Mouse (Mus musculus) lung, embryonic 16.5 days (tissue): ENCODE data around the gene Hfe. TPM values are rescaled to one million over a fixed set of nuclear protein-coding genes. Genes with fewer than 3 reads are reported as not detected.
"Not testable (repeated sequence)": the region's sequence is repeated elsewhere in the genome, so short reads cannot be mapped to it uniquely, and the experiment has no call there.

Experiments used
- ATAC-seq: fragments of 200-750 bp; cut with Nextera tagmentation; 2 replicates; pipeline ENCODE4 v1.8.0; 2017; ENCODE audit warnings: low read depth, mild to moderate bottlenecking, moderate library complexity
- H3K27ac ChIP-seq: fragments of 300-500 bp; sonication (generic); 2 replicates; pipeline ENCODE4 v1.5.1; 2014; ENCODE audit warnings: mild to moderate bottlenecking, control low read depth, low read length
- H3K27me3 ChIP-seq: fragments of 300-500 bp; sonication (generic); 2 replicates; pipeline ENCODE4 v1.6.1; 2014; ENCODE audit warnings: low read depth, low read length, mixed read lengths; ENCODE audit not compliant: control insufficient read depth, insufficient read depth
- H3K36me3 ChIP-seq: fragments of 300-500 bp; sonication (generic); 2 replicates; pipeline ENCODE4 v1.6.1; 2014; ENCODE audit warnings: low read length; ENCODE audit not compliant: control insufficient read depth, insufficient read depth
- H3K4me1 ChIP-seq: fragments of 300-500 bp; sonication (generic); replicated peaks from 2 replicates; pipeline ENCODE4 v1.6.1; 2014; ENCODE audit warnings: low read length, mixed read lengths; ENCODE audit not compliant: control insufficient read depth, insufficient read depth
- H3K4me2 ChIP-seq: fragments of 300-500 bp; sonication (generic); 2 replicates; pipeline ENCODE4 v1.6.1; 2014; ENCODE audit warnings: low read depth, low read length, control low read depth
- H3K4me3 ChIP-seq: fragments of 300-500 bp; sonication (generic); 2 replicates; pipeline ENCODE4 v1.5.1; 2014; ENCODE audit warnings: mild to moderate bottlenecking, low read length, control low read depth
- H3K9ac ChIP-seq: fragments of 300-500 bp; sonication (generic); 2 replicates; pipeline ENCODE4 v1.6.1; 2014; ENCODE audit warnings: low read length, control low read depth
- H3K9me3 ChIP-seq: fragments of 300-500 bp; sonication (generic); 2 replicates; pipeline ENCODE4 v1.6.1; 2016; ENCODE audit warnings: low read length; ENCODE audit not compliant: control insufficient read depth
- WGBS: fragments of 180-500 bp; shearing (Covaris S2); extraction: QIAGEN DNeasy Blood & Tissue Kit; methylation state at CpG from one replicate; pipeline ENCODE4 v1.1.7; 2014; 5-methylcytosine and 5-hydroxymethylcytosine counted together
- polyA plus RNA-seq: library from polyadenylated mRNA; unstranded; fragments of >200 nt; fragmentation: Nextera tagmentation; extraction: Ambion mirVana; gene quantifications from 2 replicates; pipeline ENCODE4 v1.2.1, GENCODE M21; 2015

Gene Hfe
- polyA plus RNA-seq, 1 experiment from 2014 or later: 11.2 TPM

DNA sequence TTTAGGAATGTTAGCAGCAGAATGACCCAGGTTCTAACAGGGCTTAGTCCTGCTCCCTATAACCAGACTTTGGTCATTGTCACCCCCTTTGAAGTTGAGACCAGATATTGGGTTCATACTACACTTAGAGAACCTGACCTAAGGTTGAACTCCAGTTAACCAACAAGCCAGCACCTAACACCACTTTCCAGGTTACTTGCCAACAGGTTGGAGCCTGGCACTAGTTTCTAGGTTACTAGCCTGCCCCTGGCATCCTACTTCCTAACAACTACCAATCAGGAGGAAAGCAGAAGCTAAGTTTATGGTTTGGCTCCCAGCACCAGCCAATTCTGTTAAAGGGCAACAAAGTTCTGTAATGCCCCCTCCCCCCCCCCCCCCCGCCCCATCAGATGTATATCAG is 14.6 kb upstream of the Hfe start:
- Histone ChIP-seq H3K9ac (no peak overlapping the region), H3K27ac (no peak overlapping the region), H3K9me3 (no peaks in the 10 kb centered on the region), H3K4me3 (no peak overlapping the region), H3K36me3 (no peaks in the 10 kb centered on the region), H3K27me3 (no peaks in the 10 kb centered on the region), H3K4me1 (no peaks in the 10 kb centered on the region), H3K4me2 (no peak overlapping the region)
- no peak for ATAC-seq
- WGBS: no CpG with 5 or more reads among the region's 1 CpGs

DNA sequence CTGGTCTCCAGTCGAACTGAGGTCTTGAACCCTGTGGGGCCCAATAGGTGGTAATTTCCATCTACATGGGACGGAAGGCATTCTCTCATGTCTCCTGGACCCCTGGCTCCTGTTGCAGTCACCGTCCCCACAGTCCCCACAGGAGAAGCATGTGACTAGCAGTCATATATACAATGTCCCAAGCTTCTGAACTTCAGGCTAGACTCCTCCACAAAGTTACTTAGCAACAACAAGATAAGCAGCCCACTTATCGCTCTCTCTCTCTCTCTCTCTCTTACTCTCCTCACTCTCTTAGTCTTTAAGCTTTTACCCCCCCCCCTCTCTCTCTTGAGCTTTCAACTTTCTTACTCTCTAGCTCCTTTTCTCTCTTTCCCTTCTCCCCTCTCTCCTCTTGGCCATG is 13.6 kb upstream of the Hfe start:
- Histone ChIP-seq H3K36me3 (no peaks in the 10 kb centered on the region), H3K9ac (no peak overlapping the region), H3K27me3 (no peaks in the 10 kb centered on the region), H3K4me2 (no peak overlapping the region), H3K4me3 (no peak overlapping the region), H3K4me1 (no peaks in the 10 kb centered on the region), H3K27ac (no peak overlapping the region), H3K9me3 (no peaks in the 10 kb centered on the region)
- 41% methylated on average over 4 of the region's 4 CpGs for WGBS
- ATAC-seq: peak; percentile 70

DNA sequence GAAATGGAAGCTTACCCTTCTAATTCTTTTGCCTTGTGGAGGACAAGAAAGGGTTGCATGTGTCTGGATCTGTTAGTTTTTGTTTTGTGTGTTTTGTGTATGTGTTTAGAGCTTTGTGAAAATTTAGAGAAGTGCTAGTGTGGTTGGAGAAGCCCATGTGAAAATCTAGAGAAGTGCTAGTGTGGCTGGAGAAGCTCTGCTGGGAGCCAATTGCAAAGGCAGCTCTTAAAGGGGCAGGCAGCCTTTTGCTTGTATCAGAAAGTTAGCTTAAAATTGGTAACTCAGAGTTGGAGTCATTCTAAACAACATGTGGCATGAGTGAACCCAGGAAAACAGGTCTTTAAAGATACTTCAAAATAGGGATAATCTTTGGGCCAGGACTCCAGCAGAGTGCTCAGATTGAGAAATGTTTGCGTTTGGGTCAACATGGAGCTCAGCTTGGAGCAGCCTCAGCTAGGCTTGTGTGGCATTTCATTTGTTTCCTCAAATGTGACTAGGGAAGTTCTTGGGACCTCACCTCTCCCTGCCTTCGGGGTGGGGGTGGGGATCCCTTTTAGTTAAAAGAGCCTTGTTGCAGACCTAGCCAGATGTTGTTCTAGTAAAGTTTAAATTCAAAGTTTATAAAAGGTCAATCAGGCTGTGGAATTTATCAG is 7.1 kb upstream of the Hfe start:
- not testable (repeated sequence) for H3K36me3 ChIP-seq, H3K4me1 ChIP-seq, H3K4me3 ChIP-seq, H3K9ac ChIP-seq, ATAC-seq, H3K27me3 ChIP-seq, H3K4me2 ChIP-seq, H3K9me3 ChIP-seq, H3K27ac ChIP-seq
- WGBS: 10% methylated on average over 2 of the region's 2 CpGs

DNA sequence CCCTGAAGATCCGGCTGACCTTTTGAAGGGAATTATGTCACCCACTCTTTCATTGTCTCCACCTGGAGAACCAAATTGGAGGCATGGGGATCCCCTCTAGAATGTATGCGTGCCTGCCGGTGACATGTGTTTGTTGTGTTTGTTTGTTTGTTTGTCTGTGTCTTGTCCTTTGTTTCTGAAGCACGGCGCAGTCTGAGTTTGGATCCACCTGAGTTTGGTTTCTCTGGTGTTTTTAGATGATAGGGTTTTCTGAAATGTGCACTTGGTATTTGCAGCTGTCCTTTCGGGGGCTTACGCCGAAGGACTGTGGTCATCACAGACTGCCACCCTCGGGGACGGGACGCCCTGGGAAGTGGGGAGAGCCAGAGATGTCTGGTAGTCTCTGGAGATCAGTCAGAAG is 6.5 kb upstream of the Hfe start:
- H3K27me3 ChIP-seq: no peaks in the 10 kb centered on the region
- no peak overlapping the region for H3K4me2 ChIP-seq
- no peak overlapping the region for H3K9ac ChIP-seq
- no peak overlapping the region for H3K4me3 ChIP-seq
- 46% methylated on average over 11 of the region's 11 CpGs for WGBS
- no peaks in the 10 kb centered on the region for H3K4me1 ChIP-seq
- no peaks in the 10 kb centered on the region for H3K9me3 ChIP-seq
- no peak for ATAC-seq
- H3K27ac ChIP-seq: no peak overlapping the region
- H3K36me3 ChIP-seq: no peaks in the 10 kb centered on the region

DNA sequence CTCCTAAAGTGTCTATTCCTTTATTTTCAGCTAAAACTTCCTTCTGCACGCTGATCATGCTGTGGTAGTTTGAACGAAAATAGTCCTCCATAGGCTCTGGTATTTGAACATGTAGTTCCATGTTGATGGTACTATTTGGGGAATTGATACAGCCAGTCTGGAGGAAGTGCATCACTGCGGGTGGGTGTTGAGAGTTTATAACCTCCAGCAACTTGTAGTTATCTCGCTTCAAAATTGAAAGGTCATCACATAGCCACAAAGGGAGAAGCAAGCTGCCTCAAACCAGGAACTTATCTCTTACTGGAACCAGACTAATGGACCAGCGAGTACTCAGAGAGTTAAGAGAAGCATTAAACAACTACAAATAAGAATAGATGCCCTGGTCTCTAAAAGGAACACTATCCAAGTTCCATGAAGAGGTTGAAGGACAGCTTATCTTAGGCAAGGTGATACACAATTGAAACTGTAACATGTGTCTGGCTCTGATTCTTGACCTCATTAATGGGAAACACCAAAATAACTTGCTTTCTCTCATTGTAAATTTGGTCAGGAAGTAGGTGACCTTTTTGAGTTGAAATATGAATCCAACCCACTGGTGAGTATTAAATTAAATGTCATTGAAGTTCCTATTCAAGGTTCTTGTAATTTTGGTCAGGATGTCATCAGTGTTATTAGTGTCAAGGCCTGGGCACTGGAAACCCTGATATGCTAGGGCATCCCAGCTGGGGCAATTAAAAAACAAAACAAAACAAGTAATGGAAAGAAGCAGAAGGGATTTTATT is 5.8 kb upstream of the Hfe start:
- 75% methylated on average over 5 of the region's 5 CpGs for WGBS
- Histone ChIP-seq H3K36me3 (no peaks in the 10 kb centered on the region), H3K27ac (no peak overlapping the region), H3K9me3 (no peaks in the 10 kb centered on the region), H3K4me2 (no peak overlapping the region), H3K9ac (no peak overlapping the region), H3K4me3 (no peak overlapping the region), H3K4me1 (no peaks in the 10 kb centered on the region), H3K27me3 (no peaks in the 10 kb centered on the region)
- no peak for ATAC-seq

DNA sequence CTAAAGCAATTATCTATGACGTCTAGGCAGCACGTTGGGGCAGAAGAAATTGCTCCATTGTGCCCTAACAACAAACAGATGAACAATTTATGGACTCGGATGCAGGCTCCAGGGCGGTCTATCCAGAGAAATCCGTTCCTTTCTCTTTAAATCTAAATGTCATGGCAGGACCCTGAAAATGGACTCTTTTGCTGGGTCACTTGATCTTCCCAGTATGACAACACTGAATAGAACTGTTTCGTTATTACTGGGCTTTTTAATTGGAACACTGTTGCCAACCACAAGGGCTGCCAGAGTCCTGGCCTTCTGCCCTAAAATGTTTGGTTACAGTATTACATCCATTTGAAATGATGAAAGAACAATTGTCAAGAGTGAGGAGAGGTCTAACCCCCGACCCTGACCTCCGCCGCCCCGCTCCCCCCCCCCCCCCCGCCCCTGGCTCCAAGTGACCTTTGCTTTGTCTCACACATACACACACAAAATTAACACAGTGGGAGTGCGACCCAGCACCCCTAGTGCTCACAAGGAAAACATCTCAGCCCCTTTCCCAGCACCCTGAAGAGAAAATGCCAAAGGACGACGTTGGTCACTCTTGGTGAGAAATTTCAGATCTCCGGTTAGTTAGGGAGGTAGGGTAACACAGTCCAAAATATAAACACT is 810 bp downstream of the Hfe start:
- 29% methylated on average over 13 of the region's 15 CpGs for WGBS
- ATAC-seq: peak; percentile 28; the same call in 1 of the 2 replicates
- 0 out of 2 replicates have a peak overlapping the region, but pooled peaks have one; percentile 27 for H3K27ac ChIP-seq
- H3K9me3 ChIP-seq: no peaks in the 10 kb centered on the region
- H3K9ac ChIP-seq: peak overlapping the region; percentile 69
- H3K4me1 ChIP-seq: 0 out of 2 replicates have a peak, but pooled peaks cover 4% of the 10 kb centered on the region
- no peaks in the 10 kb centered on the region for H3K36me3 ChIP-seq
- H3K27me3 ChIP-seq: no peaks in the 10 kb centered on the region
- peak overlapping the region; percentile 55 for H3K4me3 ChIP-seq
- H3K4me2 ChIP-seq: peak overlapping the region; percentile 78

DNA sequence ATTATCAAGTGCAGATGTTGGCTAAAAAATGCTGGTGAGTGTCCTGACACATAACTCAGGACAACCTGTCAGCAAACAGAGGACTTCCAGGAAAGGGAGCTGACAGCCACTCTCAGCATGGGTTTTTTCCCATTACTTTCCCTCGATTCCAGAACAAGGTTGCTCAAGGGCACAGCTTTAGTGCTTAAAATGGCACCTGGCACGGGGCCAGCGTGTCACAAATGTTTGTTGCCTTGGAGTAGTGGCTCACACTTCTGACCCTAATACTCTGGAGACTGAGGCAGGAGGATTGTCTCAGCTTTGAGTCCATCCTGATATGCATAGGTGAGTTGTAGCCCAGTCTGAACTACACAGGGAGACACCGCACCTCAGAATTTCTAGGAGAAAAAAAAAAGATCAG is 2.0 kb downstream of the Hfe start:
- WGBS: 70% methylated on average over 4 of the region's 4 CpGs
- no peaks in the 10 kb centered on the region for H3K9me3 ChIP-seq
- no peaks in the 10 kb centered on the region for H3K27me3 ChIP-seq
- H3K9ac ChIP-seq: no peak overlapping the region
- no peak overlapping the region for H3K4me2 ChIP-seq
- no peak overlapping the region for H3K4me3 ChIP-seq
- no peaks in the 10 kb centered on the region for H3K36me3 ChIP-seq
- no peak for ATAC-seq
- no peak overlapping the region for H3K27ac ChIP-seq
- H3K4me1 ChIP-seq: 0 out of 2 replicates have a peak, but pooled peaks cover 4% of the 10 kb centered on the region

DNA sequence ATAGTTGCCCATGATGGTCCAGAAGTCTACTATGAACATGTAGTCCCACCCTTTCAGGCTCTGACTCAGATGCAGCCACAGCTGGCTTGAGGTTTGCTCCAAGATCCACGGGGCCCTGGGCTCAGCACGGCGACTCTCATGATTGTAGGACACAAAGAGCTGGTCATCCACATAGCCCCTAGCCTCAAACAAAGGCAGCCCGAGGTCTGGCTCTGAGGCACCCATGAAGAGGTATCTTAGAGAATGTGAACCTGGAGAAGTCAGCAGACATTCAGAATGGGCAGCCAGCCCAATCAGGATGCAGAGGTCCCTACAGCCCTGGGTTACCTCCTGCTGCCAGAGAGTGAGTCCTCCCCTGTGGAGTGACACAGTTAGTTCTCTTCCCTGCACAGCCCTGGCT is 2.6 kb downstream of the Hfe start:
- no peak for ATAC-seq
- H3K27ac ChIP-seq: no peak overlapping the region
- H3K27me3 ChIP-seq: no peaks in the 10 kb centered on the region
- WGBS: 89% methylated on average over 4 of the region's 4 CpGs
- no peak overlapping the region for H3K9ac ChIP-seq
- H3K9me3 ChIP-seq: no peaks in the 10 kb centered on the region
- H3K4me2 ChIP-seq: no peak overlapping the region
- 0 out of 2 replicates have a peak, but pooled peaks cover 4% of the 10 kb centered on the region for H3K4me1 ChIP-seq
- H3K4me3 ChIP-seq: no peak overlapping the region
- no peaks in the 10 kb centered on the region for H3K36me3 ChIP-seq

DNA sequence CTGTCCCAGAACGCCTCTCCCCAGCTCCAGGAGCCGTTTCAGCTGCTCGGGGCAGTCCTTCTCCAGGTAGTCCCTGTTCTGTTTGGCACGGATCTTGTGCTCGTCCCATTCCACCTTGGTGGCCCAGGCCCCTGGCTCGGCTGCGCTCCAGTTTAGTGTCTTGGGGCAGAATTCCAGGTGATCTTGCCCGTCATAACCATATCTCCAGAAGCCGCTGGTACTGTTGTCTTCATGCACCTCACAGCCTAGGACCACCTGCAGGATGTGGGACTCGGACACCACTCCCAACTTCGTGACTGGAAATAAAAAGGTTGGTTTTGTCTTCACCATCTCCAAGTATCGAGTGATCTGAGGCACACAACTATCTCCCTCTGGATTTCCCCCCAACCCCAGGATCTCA is 3.9 kb downstream of the Hfe start:
- no peak overlapping the region for H3K4me3 ChIP-seq

More for the DNA sequence above, 3.9 kb downstream of the Hfe start:
- ATAC-seq: no peak
- Histone ChIP-seq H3K27ac (no peak overlapping the region), H3K27me3 (no peaks in the 10 kb centered on the region), H3K9me3 (no peaks in the 10 kb centered on the region), H3K4me1 (0 out of 2 replicates have a peak, but pooled peaks cover 4% of the 10 kb centered on the region), H3K9ac (no peak overlapping the region), H3K4me2 (no peak overlapping the region), H3K36me3 (no peaks in the 10 kb centered on the region)
- 86% methylated on average over 12 of the region's 12 CpGs for WGBS
